Mouse (Mus musculus): ENCODE data around the gene Antxr1. TPM values are rescaled to one million over a fixed set of nuclear protein-coding genes. Genes with fewer than 3 reads are reported as not detected.

Gene Antxr1
- polyA plus RNA-seq, 1 experiment from 2014 or later, result 15.5 TPM

- TF ChIP-seq CTCF (IDR thresholded peaks at IDR 0.05; ENCODE audit: low read depth), result no peak
- Histone ChIP-seq H3K9me3 (ENCODE audit: low read depth, low read length) (no peaks in the 10 kb centered on the region), H3K9ac (no peak overlapping the region)
These were observed 212.2 kb downstream of the Antxr1 start for GRCm38 (mm10) chr6:87123406-87123805.

DNA sequence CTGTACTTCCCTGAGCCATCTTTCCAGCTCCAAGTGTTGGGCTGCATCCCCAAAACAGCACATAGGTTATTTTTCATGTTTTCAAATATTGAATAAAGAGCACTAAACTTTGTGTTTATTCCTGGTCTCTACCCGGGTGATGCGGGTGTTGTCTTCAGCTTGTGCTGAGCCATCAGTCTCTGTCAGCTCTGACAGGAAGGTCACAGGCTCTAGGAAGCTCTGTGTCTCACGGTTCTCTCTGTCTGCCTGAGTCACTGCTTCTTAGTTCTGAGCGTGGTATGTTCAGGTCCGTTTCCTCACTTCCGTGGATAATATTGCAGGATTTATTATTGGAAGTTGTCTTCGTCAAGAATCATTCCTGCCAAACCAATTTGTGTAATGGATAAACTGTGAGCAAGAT, 213.7 kb downstream of the Antxr1 start:
- no peaks in the 10 kb centered on the region for H3K27me3 ChIP-seq (ENCODE audit: insufficient read depth, low read length)
- no peak overlapping the region for H3K9ac ChIP-seq
- no peaks in the 10 kb centered on the region for H3K9me3 ChIP-seq (ENCODE audit: low read depth, low read length)
- no peak for TF ChIP-seq CTCF (IDR thresholded peaks at IDR 0.05; ENCODE audit: low read depth)
- no peak overlapping the region for H3K4me2 ChIP-seq
- peaks cover 6% of the 10 kb centered on the region; the same call in 1 of the 2 replicates for H3K4me1 ChIP-seq (ENCODE audit: insufficient read depth)
- no peak for DNase-seq
- WGBS, result 51% methylated on average over 7 of the region's 7 CpGs
- H3K36me3 ChIP-seq (ENCODE audit: insufficient read depth), result no peaks in the 10 kb centered on the region
- H3K27ac ChIP-seq (ENCODE audit: low read depth), result no peak overlapping the region
- H3K4me3 ChIP-seq (ENCODE audit: low read depth, low read length), result no peak overlapping the region
- no peak for ATAC-seq (ENCODE audit: insufficient read depth)

More at GRCm38 (mm10) chr6:87123406-87123805, 212.2 kb downstream of the Antxr1 start:
- no peaks in the 10 kb centered on the region for H3K36me3 ChIP-seq (ENCODE audit: insufficient read depth)
- no peak overlapping the region for H3K4me2 ChIP-seq
- peaks cover 8% of the 10 kb centered on the region; the same call in 1 of the 2 replicates for H3K4me1 ChIP-seq (ENCODE audit: insufficient read depth)
- no peak for DNase-seq
- no peak overlapping the region for H3K4me3 ChIP-seq (ENCODE audit: low read depth, low read length)
- no peak for ATAC-seq (ENCODE audit: insufficient read depth)
- no peak overlapping the region for H3K27ac ChIP-seq (ENCODE audit: low read depth)
- H3K27me3 ChIP-seq (ENCODE audit: insufficient read depth, low read length), result no peaks in the 10 kb centered on the region
- 74% methylated on average over 6 of the region's 6 CpGs for WGBS

DNA sequence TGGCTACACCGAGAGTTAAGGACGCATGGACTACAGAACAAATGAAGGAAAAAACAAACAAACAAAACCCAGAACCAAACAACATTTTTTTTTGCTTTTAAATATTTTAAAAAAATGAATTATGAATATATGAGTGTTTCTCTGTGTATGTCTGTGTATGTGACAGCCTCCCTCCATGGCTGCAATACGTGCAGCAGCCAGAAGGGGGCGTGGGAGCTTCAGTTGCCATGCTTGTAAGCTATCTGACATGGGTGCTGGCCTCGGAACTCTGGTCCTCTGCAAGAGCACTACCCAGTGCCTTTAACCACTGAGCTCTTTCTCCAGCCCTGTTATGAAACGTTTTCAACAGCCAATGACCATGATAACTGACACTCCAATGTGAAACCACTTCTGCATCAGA, 215.0 kb downstream of the Antxr1 start:
- 84% methylated on average over 6 of the region's 6 CpGs for WGBS
- DNase-seq, result no peak
- peak; percentile 45 for TF ChIP-seq CTCF (IDR thresholded peaks at IDR 0.05; ENCODE audit: low read depth)

DNA sequence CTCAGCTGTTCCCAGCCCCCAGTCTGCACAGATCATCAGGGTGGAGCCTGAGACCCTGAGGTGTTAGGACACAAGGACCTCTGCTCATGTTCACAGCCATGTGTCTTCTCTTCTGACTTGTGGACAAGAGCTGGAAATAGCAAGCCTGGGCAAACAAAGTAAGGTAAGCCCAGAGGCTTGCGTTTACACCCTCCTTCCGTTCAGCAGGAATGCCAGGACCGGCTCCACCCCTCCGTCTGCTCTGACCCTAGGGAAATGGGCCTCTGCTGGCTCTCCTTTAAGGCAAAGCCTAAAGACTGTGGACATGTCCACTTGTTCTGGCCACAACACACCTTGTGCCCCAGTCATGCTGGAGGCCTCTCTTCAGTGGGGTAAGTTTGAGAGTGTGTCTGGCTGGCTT, 215.6 kb downstream of the Antxr1 start:
- Histone ChIP-seq H3K36me3 (ENCODE audit: insufficient read depth) (no peaks in the 10 kb centered on the region), H3K27ac (ENCODE audit: low read depth) (peak overlapping the region; percentile 42; the same call in 1 of the 2 replicates), H3K9me3 (ENCODE audit: low read depth, low read length) (no peaks in the 10 kb centered on the region), H3K9ac (no peak overlapping the region; the same call in 1 of the 2 replicates), H3K27me3 (ENCODE audit: insufficient read depth, low read length) (no peaks in the 10 kb centered on the region), H3K4me3 (ENCODE audit: low read depth, low read length) (no peak overlapping the region), H3K4me2 (no peak overlapping the region), H3K4me1 (ENCODE audit: insufficient read depth) (peaks cover 6% of the 10 kb centered on the region; the same call in 1 of the 2 replicates)
- ATAC-seq (ENCODE audit: insufficient read depth) (0 out of 2 replicates have a peak, but pooled peaks have one; percentile 31), DNase-seq (peak; percentile 24)
- 31% methylated on average over 4 of the region's 4 CpGs for WGBS
- no peak for TF ChIP-seq CTCF (IDR thresholded peaks at IDR 0.05; ENCODE audit: low read depth)

More for the DNA sequence above, 215.0 kb downstream of the Antxr1 start:
- no peak for ATAC-seq (ENCODE audit: insufficient read depth)
- Histone ChIP-seq H3K27ac (ENCODE audit: low read depth) (no peak overlapping the region), H3K9me3 (ENCODE audit: low read depth, low read length) (no peaks in the 10 kb centered on the region), H3K4me2 (no peak overlapping the region), H3K27me3 (ENCODE audit: insufficient read depth, low read length) (no peaks in the 10 kb centered on the region), H3K36me3 (ENCODE audit: insufficient read depth) (no peaks in the 10 kb centered on the region), H3K4me1 (ENCODE audit: insufficient read depth) (peaks cover 6% of the 10 kb centered on the region; the same call in 1 of the 2 replicates), H3K4me3 (ENCODE audit: low read depth, low read length) (no peak overlapping the region), H3K9ac (no peak overlapping the region)

DNA sequence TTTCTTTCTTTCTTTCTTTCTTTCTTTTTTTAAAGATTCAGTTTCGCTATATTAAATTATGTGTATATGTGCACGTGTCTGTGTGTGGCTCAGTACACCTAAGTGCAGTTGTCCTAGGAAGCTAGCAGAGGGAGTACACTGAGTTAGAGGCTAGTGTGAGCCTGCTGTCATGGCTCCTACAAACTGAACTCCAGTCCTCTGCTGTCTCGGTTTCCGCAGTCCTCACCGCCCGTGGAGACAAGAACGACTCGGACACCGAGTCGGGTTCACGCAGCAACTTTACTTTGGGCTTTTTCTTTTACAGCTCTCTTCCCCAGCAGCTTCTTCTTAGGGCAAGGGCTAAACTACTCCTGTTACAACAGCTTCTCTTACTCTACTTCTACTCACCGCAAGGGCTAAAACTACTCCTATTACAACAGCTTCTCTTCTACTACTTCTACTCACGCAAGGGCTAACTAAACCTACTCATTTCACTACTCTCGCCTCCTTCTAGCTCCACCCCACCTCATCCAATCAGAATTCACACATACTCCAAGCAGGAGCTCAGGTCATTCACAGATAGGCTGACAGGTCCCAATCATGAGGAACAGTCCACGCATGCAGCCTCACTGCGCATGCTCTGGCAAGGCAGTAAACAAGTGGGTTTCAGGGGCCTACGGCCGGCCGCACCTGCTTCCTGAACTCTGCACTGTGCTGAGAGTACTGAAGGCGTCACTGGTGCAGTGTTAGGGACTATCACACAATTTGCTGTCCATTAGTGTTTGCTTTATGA, 216.4 kb downstream of the Antxr1 start:
- H3K4me2 ChIP-seq, result no peak overlapping the region
- no peaks in the 10 kb centered on the region for H3K27me3 ChIP-seq (ENCODE audit: insufficient read depth, low read length)
- peak overlapping the region; percentile 42; the same call in 1 of the 2 replicates for H3K27ac ChIP-seq (ENCODE audit: low read depth)
- ATAC-seq (ENCODE audit: insufficient read depth) (0 out of 2 replicates have a peak, but pooled peaks have one; percentile 31), DNase-seq (peak; percentile 44)
- no peak for TF ChIP-seq CTCF (IDR thresholded peaks at IDR 0.05; ENCODE audit: low read depth)
- no peaks in the 10 kb centered on the region for H3K9me3 ChIP-seq (ENCODE audit: low read depth, low read length)
- H3K4me1 ChIP-seq (ENCODE audit: insufficient read depth), result peaks cover 6% of the 10 kb centered on the region; the same call in 1 of the 2 replicates
- no peak overlapping the region for H3K4me3 ChIP-seq (ENCODE audit: low read depth, low read length)
- H3K36me3 ChIP-seq (ENCODE audit: insufficient read depth), result no peaks in the 10 kb centered on the region
- 76% methylated on average over 20 of the region's 20 CpGs for WGBS
- H3K9ac ChIP-seq, result no peak overlapping the region

DNA sequence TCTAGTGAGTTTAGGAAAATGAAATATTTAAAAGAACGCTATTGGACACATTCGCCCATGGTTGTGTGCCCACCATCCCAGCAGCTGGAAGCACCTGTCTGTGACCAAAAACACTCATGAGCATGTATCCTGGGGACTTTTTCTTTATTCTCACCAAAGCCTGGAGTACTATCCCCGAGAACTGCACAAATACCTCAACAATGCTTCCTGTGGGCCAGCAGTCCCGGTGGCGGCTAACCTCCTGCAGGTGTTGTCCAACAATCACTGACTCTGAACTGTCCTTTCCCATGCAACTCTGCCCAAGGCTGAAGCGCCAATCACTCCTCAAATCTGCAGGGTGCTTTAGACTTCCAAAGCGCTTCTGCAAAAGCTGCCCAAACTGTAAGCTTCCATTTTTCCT, 219.0 kb downstream of the Antxr1 start:
- Histone ChIP-seq H3K4me1 (ENCODE audit: insufficient read depth) (peaks cover 6% of the 10 kb centered on the region; the same call in 1 of the 2 replicates), H3K9me3 (ENCODE audit: low read depth, low read length) (no peaks in the 10 kb centered on the region), H3K4me3 (ENCODE audit: low read depth, low read length) (no peak overlapping the region), H3K27me3 (ENCODE audit: insufficient read depth, low read length) (no peaks in the 10 kb centered on the region), H3K4me2 (no peak overlapping the region), H3K27ac (ENCODE audit: low read depth) (no peak overlapping the region), H3K9ac (no peak overlapping the region), H3K36me3 (ENCODE audit: insufficient read depth) (no peaks in the 10 kb centered on the region)
- no peak for TF ChIP-seq CTCF (IDR thresholded peaks at IDR 0.05; ENCODE audit: low read depth)
- ATAC-seq (ENCODE audit: insufficient read depth) (no peak), DNase-seq (no peak)
- WGBS, result 81% methylated on average over 7 of the region's 7 CpGs

GRCm38 (mm10) chr6:87115981-87116380, 219.6 kb downstream of the Antxr1 start:
- Histone ChIP-seq H3K4me1 (ENCODE audit: insufficient read depth) (peaks cover 6% of the 10 kb centered on the region; the same call in 1 of the 2 replicates), H3K9ac (no peak overlapping the region), H3K4me2 (no peak overlapping the region), H3K27me3 (ENCODE audit: insufficient read depth, low read length) (no peaks in the 10 kb centered on the region), H3K4me3 (ENCODE audit: low read depth, low read length) (no peak overlapping the region), H3K9me3 (ENCODE audit: low read depth, low read length) (no peaks in the 10 kb centered on the region), H3K27ac (ENCODE audit: low read depth) (no peak overlapping the region), H3K36me3 (ENCODE audit: insufficient read depth) (no peaks in the 10 kb centered on the region)
- TF ChIP-seq CTCF (IDR thresholded peaks at IDR 0.05; ENCODE audit: low read depth), result no peak
- no peak for ATAC-seq (ENCODE audit: insufficient read depth)
- DNase-seq, result no peak
- 79% methylated on average over 2 of the region's 2 CpGs for WGBS
